ENCODE assay signal across 16 mouse cellular contexts in genomic region chr4:116217046-116217445, GRCm38 (mm10). TPM values are rescaled to one million over a fixed set of nuclear protein-coding genes. Genes with fewer than 3 reads are reported as not detected.
DNase-seq lines count a peak whose midpoint lies in the region; ATAC-seq and TF ChIP-seq lines count a peak whose summit lies in the region.
"Had no signal": no experiment of that assay in that cellular context is flagged by ENCODE, and none has a peak within 500 bp of the region (broad histone marks: within the 10 kb centered on the region; RNA-seq: fewer than 3 reads in every experiment).

No protein-coding gene starts in this region.

- no peaks in the 10 kb centered on the region for H3K27me3 ChIP-seq in MEL (ENCODE audit: control insufficient read depth in 1 of 2, insufficient read depth in 2 of 2, low read length in 2 of 2)
- no peaks in the 10 kb centered on the region for H3K27me3 ChIP-seq in cerebellum, adult 2 months (ENCODE audit: control insufficient read depth, insufficient read depth, low read length)
- H3K27me3 ChIP-seq: intestine, embryonic 15.5 days; midbrain, embryonic 12.5 days; Patski had no signal

- no peak overlapping the region for H3K9ac ChIP-seq in MEL (ENCODE audit: control insufficient read depth, low read depth, low read length, poor library complexity, severe bottlenecking)
- H3K9ac ChIP-seq: intestine, embryonic 15.5 days; liver, postnatal 0 days; midbrain, embryonic 12.5 days had no signal

- H3K4me3 ChIP-seq in MEL (ENCODE audit: control insufficient read depth in 1 of 2, insufficient read depth in 1 of 2, low read depth in 2 of 2, low read length in 2 of 2), result no peak overlapping the region
- no peak overlapping the region for H3K4me3 ChIP-seq in cerebellum, adult 2 months (replicated peaks; ENCODE audit: insufficient read depth, low read depth, low read length)
- H3K4me3 ChIP-seq in gastrocnemius, adult 2 months, result no peak overlapping the region
- H3K4me3 ChIP-seq: erythroblast, embryonic 14.5 days; intestine, embryonic 15.5 days; midbrain, embryonic 12.5 days had no signal

- TF ChIP-seq CTCF in MEL (IDR thresholded peaks at IDR 0.05 in 2 of 3, conservative IDR thresholded peaks at IDR 0.05 in 1 of 3; ENCODE audit: control insufficient read depth in 1 of 3, insufficient read depth in 1 of 3, low read depth in 2 of 3, low read length in 3 of 3, poor library complexity in 1 of 3, severe bottlenecking in 1 of 3), result no peak
- no peak for TF ChIP-seq CTCF in cerebellum, adult 2 months (IDR thresholded peaks at IDR 0.05; ENCODE audit: borderline replicate concordance, insufficient read depth, low read depth, low read length)
- TF ChIP-seq CTCF in gastrocnemius, adult 2 months (IDR thresholded peaks at IDR 0.05), result no peak

- WGBS in cerebellum, adult 2 months, result 4% methylated on average over 2 of the region's 2 CpGs

- DNase-seq in cerebellum, adult 11 months, result peak; percentile 61
- DNase-seq in kidney, postnatal 36 days, result peak; percentile 11 to 34
- no peak for DNase-seq in kidney, postnatal 4 days
- DNase-seq in MEL (ENCODE audit: low read depth, low spot score), result peak; percentile 30
- DNase-seq in cerebellum, adult 2 months, result peak; percentile 73 to 90
- no peak for DNase-seq in gastrocnemius, adult 2 months
- DNase-seq: gastrocnemius, postnatal 14 days; layer of hippocampus, postnatal 36 days; liver, postnatal 0 days had no signal

- peaks cover 0 to 13% of the 10 kb centered on the region in 2 experiments; a peak in 2 of 4 replicates for H3K36me3 ChIP-seq in MEL (ENCODE audit: control insufficient read depth in 1 of 2, insufficient read depth in 2 of 2, low read length in 2 of 2)
- H3K36me3 ChIP-seq: intestine, embryonic 15.5 days; midbrain, embryonic 12.5 days had no signal

- H3K79me2 ChIP-seq in MEL (ENCODE audit: control insufficient read depth, insufficient read depth, low read length, poor library complexity), result peaks cover 4% of the 10 kb centered on the region; the same call in 1 of the 2 replicates

- peaks cover 7 to 8% of the 10 kb centered on the region in 2 experiments; a peak in 3 of 4 replicates for H3K4me1 ChIP-seq in MEL (ENCODE audit: control insufficient read depth in 1 of 2, insufficient read depth in 2 of 2, low read length in 2 of 2)
- peaks cover 9% of the 10 kb centered on the region; the same call in 1 of the 2 replicates for H3K4me1 ChIP-seq in cerebellum, adult 2 months (ENCODE audit: control insufficient read depth, insufficient read depth, low read length)

- no peak for TF ChIP-seq POLR2A in MEL (IDR thresholded peaks at IDR 0.05; ENCODE audit: control insufficient read depth in 1 of 2, insufficient read depth in 1 of 2, low read depth in 1 of 2, low read length in 2 of 2, poor library complexity in 1 of 2)
- no peak for TF ChIP-seq POLR2A in cerebellum, adult 2 months (IDR thresholded peaks at IDR 0.05; ENCODE audit: borderline replicate concordance, insufficient read depth, low read length)

- TF ChIP-seq RAD21 in MEL (IDR thresholded peaks at IDR 0.05; ENCODE audit: low read depth, low read length), result no peak

- H3K9me3 ChIP-seq in MEL (replicated peaks; ENCODE audit: insufficient read depth, low read length), result no peaks in the 10 kb centered on the region
- H3K9me3 ChIP-seq: intestine, embryonic 15.5 days; midbrain, embryonic 12.5 days had no signal

- no peak overlapping the region for H3K27ac ChIP-seq in MEL (ENCODE audit: control insufficient read depth, low read depth, low read length)
- peak overlapping the region; percentile 91; the same call in 1 of the 2 replicates for H3K27ac ChIP-seq in cerebellum, adult 2 months (ENCODE audit: insufficient read depth, low read length)
- H3K27ac ChIP-seq in gastrocnemius, adult 2 months, result no peak overlapping the region
- H3K27ac ChIP-seq: intestine, embryonic 15.5 days; midbrain, embryonic 12.5 days had no signal

- no peak for ATAC-seq in cerebellum, adult (ENCODE audit: insufficient number of reproducible peaks, low FRiP score, low TSS enrichment)
- ATAC-seq in monocyte, adult 5-6 weeks (replicated peaks; ENCODE audit: insufficient number of reproducible peaks, low FRiP score, low TSS enrichment, poor library complexity, severe bottlenecking), result no peak
- ATAC-seq: intestine, embryonic 15.5 days; liver, postnatal 0 days; Patski had no signal

- no peak for TF ChIP-seq EP300 in MEL (IDR thresholded peaks at IDR 0.05; ENCODE audit: low read depth in 1 of 2, low read length in 2 of 2)

- intact Hi-C loops in gastrocnemius, adult 2 months (cut with DNase I), result no loop called here

TF ChIP-seq in MEL, 35 proteins besides CTCF, POLR2A, EP300 and RAD21:
- no peak for TF ChIP-seq SIN3A (IDR thresholded peaks at IDR 0.05; ENCODE audit: low read length)
- no peak for TF ChIP-seq MXI1 (IDR thresholded peaks at IDR 0.05; ENCODE audit: low read depth, low read length)
- no peak for TF ChIP-seq GATA1 (IDR thresholded peaks at IDR 0.05; ENCODE audit: low read depth, low read length)
- TF ChIP-seq NRF1 (IDR thresholded peaks at IDR 0.05; ENCODE audit: insufficient read depth, low read depth, low read length, poor library complexity, severe bottlenecking), result no peak
- TF ChIP-seq UBTF (IDR thresholded peaks at IDR 0.05; ENCODE audit: borderline replicate concordance, insufficient read depth, low read depth, low read length), result no peak
- TF ChIP-seq BHLHE40 (IDR thresholded peaks at IDR 0.05; ENCODE audit: borderline replicate concordance, low read depth, low read length), result no peak
- no peak for TF ChIP-seq GABPA (IDR thresholded peaks at IDR 0.05; ENCODE audit: low read depth, low read length)
- no peak for TF ChIP-seq USF2 (IDR thresholded peaks at IDR 0.05; ENCODE audit: borderline replicate concordance in 1 of 2, insufficient read depth in 1 of 2, low read depth in 1 of 2, low read length in 2 of 2)
- TF ChIP-seq HCFC1 (IDR thresholded peaks at IDR 0.05; ENCODE audit: low read depth, low read length), result no peak
- TF ChIP-seq POLR2AphosphoS5 (IDR thresholded peaks at IDR 0.05; ENCODE audit: borderline replicate concordance, low read depth, low read length), result no peak
- TF ChIP-seq E2F4 (IDR thresholded peaks at IDR 0.05; ENCODE audit: borderline replicate concordance, low read depth, low read length), result no peak
- no peak for TF ChIP-seq USF1 (IDR thresholded peaks at IDR 0.05; ENCODE audit: low read depth, low read length)

RNA-seq across cellular contexts. Expression of gene Pik3r3, which starts 4.4 kb away (rescaled TPM):
- 1.1 and 2.5 TPM in 2 replicates for total RNA-seq in MEL (2012; rRNA removed)
- polyA plus RNA-seq in MEL (2012; ENCODE audit: insufficient read depth in 1 of 2, insufficient read length in 2 of 2, low read depth in 1 of 2, low replicate concordance in 2 of 2, missing spikeins in 1 of 2), result 1 to 10 TPM in 1 of 2 experiments, not detected in 1; 2.1 TPM
- polyA plus RNA-seq in cerebellum, adult 2 months (2012; rRNA removed), result 90.6 and 105 TPM in 2 replicates
- 0.87 to 2.9 TPM in 2 of 3 replicates, not detected in the other for total RNA-seq in monocyte, adult 5-6 weeks (2017)
- 1 to 10 TPM; 5.6 to 7.3 TPM for total RNA-seq in gastrocnemius, adult 2 months (2021)

RNA-seq across cellular contexts. Expression of gene Gm49337, which starts 43.9 kb away (rescaled TPM):
- not detected in 2 replicates for total RNA-seq in MEL (2012; rRNA removed)
- not detected for polyA plus RNA-seq in MEL (2012; ENCODE audit: insufficient read depth in 1 of 2, insufficient read length in 2 of 2, low read depth in 1 of 2, low replicate concordance in 2 of 2, missing spikeins in 1 of 2)
- polyA plus RNA-seq in cerebellum, adult 2 months (2012; rRNA removed), result not detected in 2 replicates
- total RNA-seq in monocyte, adult 5-6 weeks (2017), result 0.76 TPM in 1 of 3 replicates, not detected in the others
- under 1 TPM in 1 of 2 experiments, not detected in 1; 0.47 TPM for total RNA-seq in gastrocnemius, adult 2 months (2021)
- polyA plus RNA-seq: erythroblast, embryonic 14.5 days; intestine, embryonic 15.5 days; liver, postnatal 0 days; Patski; urinary bladder, adult 2 months had no signal

RNA-seq across cellular contexts. Expression of gene 1700042G07Rik, which starts 43.9 kb away (rescaled TPM):
- total RNA-seq in MEL (2012; rRNA removed), result not detected in 2 replicates
- polyA plus RNA-seq in MEL (2012; ENCODE audit: insufficient read depth in 1 of 2, insufficient read length in 2 of 2, low read depth in 1 of 2, low replicate concordance in 2 of 2, missing spikeins in 1 of 2), result not detected
- not detected in 2 replicates for polyA plus RNA-seq in cerebellum, adult 2 months (2012; rRNA removed)
- not detected in 3 replicates for total RNA-seq in monocyte, adult 5-6 weeks (2017)
- total RNA-seq in gastrocnemius, adult 2 months (2021), result not detected
- total RNA-seq: gastrocnemius, postnatal 14 days; layer of hippocampus, postnatal 36 days had no signal
- polyA plus RNA-seq: erythroblast, embryonic 14.5 days; intestine, embryonic 15.5 days; liver, postnatal 0 days; midbrain, embryonic 12.5 days; Patski; urinary bladder, adult 2 months had no signal

RNA-seq across cellular contexts. Expression of gene Tspan1, which starts 49.6 kb away (rescaled TPM):
- total RNA-seq in MEL (2012; rRNA removed), result 0.08 TPM in 1 of 2 replicates, not detected in the other
- polyA plus RNA-seq in MEL (2012; ENCODE audit: insufficient read depth in 1 of 2, insufficient read length in 2 of 2, low read depth in 1 of 2, low replicate concordance in 2 of 2, missing spikeins in 1 of 2), result under 1 TPM in 1 of 2 experiments, not detected in 1; 0.03 TPM
- 0.47 and 0.67 TPM in 2 replicates for polyA plus RNA-seq in cerebellum, adult 2 months (2012; rRNA removed)
- not detected in 3 replicates for total RNA-seq in monocyte, adult 5-6 weeks (2017)
- total RNA-seq in gastrocnemius, adult 2 months (2021), result under 1 TPM in 1 of 2 experiments, not detected in 1; 0.17 TPM
- total RNA-seq: gastrocnemius, postnatal 14 days; layer of hippocampus, postnatal 36 days had no signal
- polyA plus RNA-seq: erythroblast, embryonic 14.5 days; liver, postnatal 0 days had no signal

Comparison
In these comparisons a context has a peak if more than half of its experiments do, and no peak if none do; other contexts are left out.
1. DNase-seq: peak in cerebellum, adult 11 months (single experiment), kidney, postnatal 36 days (2 of 2), MEL (single experiment) and cerebellum, adult 2 months (2 of 2); none in kidney, postnatal 4 days (0 of 2) and gastrocnemius, adult 2 months (single experiment).